Mouse (Mus musculus) naive thymus-derived CD4-positive, alpha-beta T cell, adult 2 months (primary cell): ENCODE results near the gene Hist1h4c.

Experiments
- DNase-seq: peaks from one replicate; pipeline ENCODE4 v3.0.0-alpha.2; 2011; ENCODE audit warnings: low read depth

The Hist1h4c gene

DNA sequence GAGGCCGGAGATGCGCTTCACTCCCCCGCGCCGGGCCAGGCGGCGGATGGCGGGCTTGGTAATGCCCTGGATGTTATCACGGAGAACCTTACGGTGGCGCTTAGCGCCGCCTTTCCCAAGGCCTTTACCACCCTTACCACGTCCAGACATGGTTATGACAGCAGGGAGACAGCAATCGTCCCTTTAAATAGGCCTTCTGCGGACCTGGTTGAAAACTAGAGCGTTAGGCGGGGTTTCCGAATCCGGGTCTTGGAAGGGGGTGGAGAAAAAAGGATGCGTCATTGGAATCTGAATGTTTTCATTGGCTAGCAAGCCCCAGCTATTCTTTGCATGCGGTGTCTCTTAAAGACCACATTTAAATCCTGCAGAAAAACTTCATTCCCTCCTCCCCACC is at the start of gene Hist1h4c:
Gene Hist1h4c (minus strand): TSS at position 155 of the 394 bp plus-strand sequence.
- DNase-seq, result peak; percentile 99

DNA sequence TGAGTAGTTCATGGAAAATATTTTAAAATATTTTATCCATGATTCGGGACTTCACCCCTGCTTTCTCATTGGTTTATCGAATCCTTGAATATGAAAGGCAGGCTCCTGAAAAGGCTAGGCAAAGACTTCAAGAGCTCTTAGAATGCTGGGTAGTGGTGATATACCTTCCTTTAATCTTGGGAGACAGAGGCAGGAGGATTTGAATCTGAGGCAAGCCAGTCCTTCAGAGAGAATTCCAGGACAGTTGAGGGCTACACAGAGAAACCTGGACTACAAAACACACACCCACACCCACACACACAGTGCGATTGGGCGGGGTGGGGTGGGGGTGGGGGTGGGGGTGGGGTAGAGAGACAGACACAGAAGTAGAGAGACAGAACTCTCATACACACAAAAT is 49.6 kb upstream of the Hist1h4c start:
- DNase-seq, result no peak

DNA sequence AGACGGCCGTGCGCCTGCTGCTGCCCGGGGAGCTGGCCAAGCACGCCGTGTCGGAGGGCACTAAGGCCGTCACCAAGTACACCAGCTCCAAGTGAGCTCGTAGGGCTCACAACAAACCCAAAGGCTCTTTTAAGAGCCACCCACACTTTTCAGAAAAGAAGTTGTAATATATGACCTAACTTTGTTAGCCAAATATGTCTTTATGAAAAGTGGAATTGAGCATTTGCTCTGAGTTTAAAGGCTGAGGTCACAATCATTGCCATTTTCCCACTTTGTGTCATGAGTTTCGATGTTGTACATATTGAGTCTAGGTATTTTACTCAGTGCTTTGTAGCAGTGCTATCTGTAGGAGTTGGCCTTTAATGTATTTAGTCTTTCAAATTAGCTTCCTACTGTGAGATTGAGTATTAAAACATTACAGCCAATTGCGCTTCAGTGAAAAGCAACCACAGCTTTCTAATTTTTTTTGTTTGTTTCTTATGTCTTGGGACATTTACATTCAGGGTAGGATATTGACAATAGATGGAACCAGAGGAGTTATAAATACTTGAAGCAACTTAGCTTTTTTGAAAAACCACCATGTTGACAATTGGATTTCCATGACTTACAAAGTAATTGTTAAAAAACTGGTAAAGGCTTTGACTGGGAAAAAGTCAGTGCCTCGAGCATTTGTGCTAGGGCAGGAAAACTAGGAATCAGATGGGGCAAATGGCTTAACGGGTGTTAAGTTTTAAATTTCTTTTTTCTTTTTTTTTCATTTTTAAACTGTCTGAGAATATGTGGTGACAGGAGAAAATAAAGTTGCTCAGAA is 49.0 kb upstream of the Hist1h4c start:
- peak; percentile 47 for DNase-seq

DNA sequence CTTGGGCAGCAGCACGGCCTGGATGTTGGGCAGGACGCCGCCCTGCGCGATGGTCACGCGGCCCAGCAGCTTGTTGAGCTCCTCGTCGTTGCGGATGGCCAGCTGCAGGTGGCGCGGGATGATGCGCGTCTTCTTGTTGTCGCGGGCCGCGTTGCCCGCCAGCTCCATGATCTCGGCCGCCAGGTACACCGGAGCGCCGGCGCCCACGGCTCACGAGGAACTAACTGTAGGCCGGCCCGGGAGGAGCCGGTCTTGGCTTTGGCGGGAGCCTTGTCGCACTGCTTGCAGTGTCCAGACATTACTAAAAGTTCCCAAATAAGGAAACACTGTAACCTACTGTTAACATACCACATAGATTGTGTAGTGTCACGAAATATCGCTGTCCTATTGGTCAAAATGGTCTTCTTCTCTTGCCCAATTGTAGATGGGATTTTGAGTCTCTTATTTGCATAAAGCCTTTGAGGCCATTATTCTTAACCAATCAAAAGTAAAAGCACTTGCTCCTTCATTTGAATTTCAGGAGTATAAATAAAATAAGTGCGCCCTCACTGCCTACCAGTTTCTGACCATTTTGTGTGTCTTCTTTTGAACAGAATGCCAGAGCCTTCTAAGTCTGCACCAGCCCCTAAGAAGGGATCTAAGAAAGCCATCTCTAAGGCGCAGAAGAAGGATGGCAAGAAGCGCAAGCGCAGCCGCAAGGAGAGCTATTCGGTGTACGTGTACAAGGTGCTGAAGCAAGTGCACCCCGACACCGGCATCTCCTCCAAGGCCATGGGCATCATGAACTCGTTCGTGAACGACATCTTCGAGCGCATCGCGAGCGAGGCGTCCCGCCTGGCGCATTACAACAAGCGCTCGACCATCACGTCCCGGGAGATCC is 48.2 kb upstream of the Hist1h4c start, which contains the start of gene Hist1h2bb:
Gene Hist1h2bb (plus strand): TSS at position 534 of the 880 bp plus-strand sequence.
- DNase-seq, result peak; percentile 91

DNA sequence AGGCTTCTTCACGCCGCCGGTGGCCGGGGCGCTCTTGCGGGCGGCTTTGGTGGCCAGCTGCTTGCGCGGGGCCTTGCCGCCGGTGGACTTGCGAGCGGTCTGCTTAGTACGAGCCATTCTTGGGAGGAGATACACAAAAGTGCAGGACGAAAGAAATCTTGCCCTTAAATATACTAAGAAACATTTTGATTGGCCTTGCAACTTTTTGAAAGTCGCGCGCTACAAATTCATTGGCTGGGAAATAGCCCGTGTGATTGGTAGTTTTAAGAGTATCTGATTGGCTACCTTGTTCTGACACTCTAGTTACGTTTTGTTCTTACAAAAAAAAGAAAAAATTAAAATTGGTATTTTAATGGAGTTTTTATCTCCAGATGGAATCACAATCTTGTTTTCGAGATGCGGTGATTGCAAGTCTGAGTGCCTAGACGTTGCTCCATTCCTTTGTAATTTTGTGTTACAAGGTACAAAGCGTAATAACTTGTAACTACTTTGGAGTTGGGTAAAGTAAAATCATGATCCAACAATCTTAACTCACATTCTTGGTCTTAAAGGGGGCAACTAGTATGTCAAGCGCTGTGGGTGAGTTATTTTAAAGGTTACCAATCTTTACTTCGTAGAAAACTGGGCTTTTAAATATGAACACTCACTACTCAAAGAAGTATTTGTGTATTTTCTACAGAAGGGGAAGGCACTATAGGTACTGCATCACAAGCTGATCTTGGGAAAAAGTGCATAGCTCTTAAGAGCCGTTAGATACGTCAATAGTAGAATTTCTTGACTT is 47.3 kb upstream of the Hist1h4c start, which contains the start of gene Hist1h3c:
Gene Hist1h3c (minus strand): TSS at position 222 of the 781 bp plus-strand sequence.
- DNase-seq, result peak; percentile 94

DNA sequence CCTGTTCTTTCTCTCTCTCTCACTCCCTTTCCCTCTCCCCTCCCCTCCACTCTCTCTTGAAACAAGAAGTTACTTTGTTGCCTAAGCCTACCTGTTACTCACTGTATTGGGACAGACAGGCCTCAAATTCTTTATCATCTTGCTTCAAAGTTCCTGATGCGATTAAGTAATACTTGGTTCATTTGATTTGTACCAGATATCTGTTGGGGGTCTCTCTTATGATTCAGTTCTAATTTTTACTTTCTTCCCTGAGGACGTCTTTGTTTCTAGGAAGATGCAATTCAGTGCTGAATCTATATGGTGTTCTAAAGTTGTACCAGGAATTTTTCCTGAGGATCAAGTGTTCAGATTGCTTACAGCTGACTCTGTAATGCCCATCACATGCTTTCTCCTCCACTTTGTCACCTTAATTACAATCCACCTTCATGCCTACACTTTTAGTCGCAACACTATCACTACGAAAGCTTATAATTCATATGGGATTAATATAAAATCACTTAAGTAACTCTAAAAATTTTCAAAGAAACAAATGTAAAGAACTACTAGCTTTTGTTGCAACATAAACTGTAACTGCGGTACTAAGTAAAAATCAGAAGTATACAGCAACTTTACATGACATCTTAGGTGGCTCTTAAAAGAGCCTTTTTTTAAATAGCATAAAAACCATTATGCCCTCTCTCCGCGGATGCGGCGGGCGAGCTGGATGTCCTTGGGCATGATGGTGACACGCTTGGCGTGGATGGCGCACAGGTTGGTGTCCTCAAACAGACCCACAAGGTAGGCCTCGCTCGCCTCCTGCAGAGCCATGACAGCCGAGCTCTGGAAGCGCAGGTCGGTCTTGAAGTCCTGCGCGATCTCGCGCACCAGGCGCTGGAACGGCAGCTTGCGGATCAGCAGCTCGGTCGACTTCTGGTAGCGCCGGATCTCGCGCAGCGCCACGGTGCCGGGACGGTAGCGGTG is 46.4 kb upstream of the Hist1h4c start:
- DNase-seq, result no peak

DNA sequence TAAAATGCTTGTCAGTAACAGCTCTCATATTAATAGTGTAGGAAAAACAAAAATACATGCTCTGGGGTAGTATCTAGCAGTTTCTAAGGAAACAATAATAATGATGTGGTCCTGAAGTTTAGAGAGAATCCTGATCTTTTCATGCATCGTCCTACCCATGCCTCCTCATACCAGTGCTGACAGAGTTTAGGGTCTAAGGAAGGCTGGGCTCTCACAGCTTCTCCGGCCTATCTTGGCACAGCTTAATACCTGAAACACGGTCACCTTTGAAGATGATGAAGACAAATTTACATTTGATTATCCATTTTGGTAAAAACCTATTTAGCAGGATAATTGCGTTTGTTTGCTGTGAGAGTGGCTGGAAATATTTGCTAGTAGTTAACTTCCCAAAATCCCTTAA is 45.7 kb upstream of the Hist1h4c start:
- no peak for DNase-seq

DNA sequence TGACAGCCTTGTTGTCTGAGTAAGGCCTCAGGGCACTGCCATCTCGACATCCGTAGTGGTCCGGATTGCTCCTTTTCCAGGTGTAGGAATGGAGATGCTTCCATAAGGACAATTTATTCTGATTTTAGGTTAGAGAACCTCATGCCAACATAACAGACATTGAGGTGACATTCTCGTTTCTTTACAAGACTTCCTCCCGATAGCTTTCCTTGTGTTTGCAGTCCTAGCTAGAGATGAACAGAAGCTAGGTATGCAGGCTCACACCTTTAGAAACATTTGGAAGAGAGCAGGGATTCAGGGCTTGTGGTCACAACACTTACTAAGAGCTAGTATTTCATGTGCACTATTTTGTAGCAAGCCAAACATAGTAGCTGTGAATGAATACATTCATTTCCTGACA is 45.0 kb upstream of the Hist1h4c start:
- DNase-seq, result no peak

DNA sequence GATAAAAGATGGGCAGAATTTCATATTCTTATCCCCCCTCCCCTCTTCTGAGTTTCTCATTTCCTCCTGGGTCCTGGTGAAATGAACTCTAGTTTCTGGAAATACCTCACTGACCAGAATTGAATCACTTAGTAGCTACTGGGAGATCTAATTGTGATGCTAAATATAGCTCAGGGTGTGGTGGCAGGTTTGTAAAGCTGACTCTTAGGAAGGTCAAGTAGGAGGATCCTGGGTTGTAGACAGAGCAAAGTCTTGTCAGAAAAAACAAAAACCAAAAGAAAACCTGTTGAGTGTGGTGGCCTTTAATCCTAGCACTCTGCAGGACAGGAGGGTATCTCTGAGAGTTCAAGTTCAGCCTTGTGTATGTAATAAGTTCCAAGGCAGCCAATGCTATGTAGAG is 43.8 kb upstream of the Hist1h4c start:
- DNase-seq, result no peak

DNA sequence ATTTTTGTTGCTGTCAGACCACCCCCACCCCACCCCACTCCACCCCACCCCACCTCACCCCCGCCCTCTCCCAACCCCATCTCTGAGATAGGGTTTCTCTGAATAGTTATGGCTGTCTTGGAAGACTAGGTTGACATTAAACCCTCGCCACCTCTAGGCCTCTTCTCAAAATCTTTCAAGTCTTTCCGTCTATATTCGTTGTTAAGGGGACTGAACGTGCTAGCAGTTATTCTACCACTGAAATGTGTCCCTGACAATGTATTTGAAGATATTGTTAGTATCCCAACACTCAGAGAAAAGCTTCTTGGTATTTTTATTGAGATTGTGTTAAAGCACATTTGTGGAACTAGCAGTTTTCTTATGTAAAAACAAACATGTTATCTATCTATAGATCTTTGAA is 42.7 kb upstream of the Hist1h4c start:
- DNase-seq, result no peak

DNA sequence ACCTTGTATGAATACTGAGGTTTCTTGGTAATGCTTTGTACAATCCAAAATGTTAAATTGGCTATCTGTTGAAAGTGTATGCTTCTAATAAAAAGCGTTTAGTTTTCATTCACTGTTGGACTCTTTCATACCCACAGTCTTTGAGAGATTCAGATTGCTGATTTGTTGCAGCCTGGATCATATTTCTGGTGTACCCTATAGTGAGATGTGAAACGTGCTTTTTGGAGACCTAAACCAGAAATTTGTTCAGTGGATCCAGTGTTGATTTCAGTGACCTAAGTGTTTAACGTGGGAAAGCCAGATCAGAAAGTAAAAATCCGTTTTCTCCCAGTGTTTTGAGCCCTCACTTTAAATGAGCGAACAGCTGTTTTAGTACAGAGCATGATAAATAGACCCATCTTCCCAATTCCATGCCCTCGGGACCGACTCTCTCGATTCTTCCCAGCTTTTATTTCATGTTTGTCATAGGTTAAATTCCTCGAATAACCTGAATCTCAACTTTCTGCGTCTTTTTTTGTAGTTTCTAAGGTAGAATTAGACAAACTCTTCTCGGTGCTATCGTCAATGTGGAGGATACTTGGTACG is 42.1 kb upstream of the Hist1h4c start:
- no peak for DNase-seq

DNA sequence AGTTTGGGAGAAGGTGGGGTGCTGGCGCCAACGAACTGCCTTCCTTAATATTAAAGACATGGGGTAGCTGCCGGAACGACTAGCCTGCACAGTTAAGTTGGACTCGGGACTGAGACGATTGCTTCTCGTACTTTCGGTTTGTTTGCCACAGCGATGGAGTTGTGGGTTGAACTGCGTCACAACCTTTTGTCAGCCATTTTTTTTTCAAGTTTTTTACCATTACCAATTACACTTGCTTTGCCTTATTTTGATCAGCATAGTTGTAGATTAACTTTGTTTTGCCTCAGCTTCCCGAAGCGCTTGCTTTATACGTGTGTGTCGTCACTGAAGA is 41.6 kb upstream of the Hist1h4c start:
- no peak for DNase-seq

DNA sequence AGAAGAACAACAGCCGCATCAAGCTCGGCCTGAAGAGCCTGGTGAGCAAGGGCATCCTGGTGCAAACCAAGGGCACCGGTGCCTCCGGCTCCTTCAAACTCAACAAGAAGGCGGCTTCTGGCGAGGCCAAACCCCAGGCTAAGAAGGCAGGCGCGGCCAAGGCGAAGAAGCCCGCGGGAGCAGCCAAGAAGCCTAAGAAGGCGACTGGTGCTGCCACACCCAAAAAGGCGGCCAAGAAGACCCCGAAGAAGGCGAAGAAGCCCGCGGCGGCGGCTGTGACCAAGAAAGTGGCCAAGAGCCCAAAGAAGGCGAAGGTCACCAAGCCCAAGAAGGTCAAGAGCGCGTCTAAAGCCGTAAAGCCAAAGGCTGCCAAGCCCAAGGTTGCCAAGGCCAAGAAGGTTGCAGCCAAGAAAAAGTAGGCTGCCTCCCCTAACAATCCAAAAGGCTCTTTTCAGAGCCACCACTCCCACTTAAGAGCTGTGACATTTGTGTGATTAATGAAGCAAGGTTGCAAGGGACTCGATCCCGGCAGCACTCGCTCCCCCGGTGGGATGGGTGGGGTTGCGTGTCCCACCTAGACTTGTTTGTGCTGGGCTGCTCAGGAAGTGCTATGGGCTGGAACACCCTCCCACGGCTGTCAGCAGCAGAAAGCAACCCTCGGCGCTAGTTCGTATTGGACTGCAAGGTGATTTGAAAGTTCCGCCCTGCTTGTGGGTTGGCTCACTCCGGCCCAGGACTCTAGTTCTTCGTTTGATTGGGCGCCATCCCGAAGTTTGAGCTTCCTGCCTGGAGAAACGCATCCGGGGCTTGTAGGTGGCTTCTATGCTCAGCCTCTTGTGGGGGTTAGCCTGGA is 41.0 kb upstream of the Hist1h4c start:
- peak; percentile 93 for DNase-seq

DNA sequence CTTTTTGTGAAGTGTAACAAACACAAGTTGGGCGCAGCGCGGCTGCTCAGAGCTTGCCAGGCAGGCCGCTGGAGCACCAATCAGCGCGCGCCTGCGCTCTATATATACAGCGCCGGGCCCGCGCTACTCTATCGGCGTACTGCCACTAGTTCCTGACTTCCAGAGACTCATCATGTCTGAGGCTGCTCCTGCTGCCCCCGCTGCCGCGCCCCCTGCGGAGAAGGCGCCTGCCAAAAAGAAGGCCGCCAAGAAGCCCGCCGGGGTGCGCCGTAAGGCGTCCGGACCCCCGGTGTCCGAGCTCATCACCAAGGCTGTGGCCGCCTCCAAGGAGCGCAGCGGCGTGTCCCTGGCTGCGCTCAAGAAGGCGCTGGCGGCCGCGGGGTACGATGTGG is 40.4 kb upstream of the Hist1h4c start, which contains the start of gene Hist1h1c:
Gene Hist1h1c (plus strand): TSS at position 132 of the 392 bp plus-strand sequence.
- peak; percentile 97 for DNase-seq

DNA sequence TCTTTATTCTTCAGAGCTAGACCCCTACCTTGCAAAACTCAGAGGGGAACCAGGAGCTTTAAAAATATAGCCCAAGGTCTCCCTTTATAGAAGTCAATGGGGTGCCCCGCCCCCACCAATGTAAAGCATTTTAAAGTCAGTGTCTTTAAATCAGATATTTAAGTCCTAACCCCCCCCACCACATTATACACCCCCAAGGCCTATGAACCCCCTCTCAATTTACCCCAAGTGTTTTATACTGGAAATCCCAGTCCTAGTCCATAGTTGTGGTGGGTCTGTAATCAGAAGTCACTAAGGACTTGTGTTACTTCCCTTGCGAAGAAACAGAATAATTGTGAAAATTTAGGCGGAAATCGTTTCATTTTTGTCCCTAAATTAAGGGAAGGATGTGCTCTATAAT is 39.8 kb upstream of the Hist1h4c start:
- no peak for DNase-seq

DNA sequence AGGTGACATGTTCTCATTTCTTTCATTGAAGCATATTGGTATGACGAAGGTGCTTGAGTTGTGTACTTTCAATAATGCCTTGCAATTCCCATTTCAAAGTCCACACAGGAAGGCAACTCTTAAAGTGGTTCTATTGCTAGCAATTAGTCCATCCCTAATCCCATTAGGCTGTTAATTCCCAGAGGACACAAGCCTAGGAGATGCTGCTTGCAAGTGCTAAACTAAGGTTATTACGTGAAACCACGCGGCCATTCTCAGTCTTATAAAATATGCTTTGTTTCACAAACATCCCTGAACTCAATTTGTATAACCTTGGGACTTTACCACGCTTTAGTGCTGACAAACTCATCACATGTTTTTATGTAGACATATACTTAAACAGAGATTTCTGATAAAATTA is 38.8 kb upstream of the Hist1h4c start:
- DNase-seq, result no peak

DNA sequence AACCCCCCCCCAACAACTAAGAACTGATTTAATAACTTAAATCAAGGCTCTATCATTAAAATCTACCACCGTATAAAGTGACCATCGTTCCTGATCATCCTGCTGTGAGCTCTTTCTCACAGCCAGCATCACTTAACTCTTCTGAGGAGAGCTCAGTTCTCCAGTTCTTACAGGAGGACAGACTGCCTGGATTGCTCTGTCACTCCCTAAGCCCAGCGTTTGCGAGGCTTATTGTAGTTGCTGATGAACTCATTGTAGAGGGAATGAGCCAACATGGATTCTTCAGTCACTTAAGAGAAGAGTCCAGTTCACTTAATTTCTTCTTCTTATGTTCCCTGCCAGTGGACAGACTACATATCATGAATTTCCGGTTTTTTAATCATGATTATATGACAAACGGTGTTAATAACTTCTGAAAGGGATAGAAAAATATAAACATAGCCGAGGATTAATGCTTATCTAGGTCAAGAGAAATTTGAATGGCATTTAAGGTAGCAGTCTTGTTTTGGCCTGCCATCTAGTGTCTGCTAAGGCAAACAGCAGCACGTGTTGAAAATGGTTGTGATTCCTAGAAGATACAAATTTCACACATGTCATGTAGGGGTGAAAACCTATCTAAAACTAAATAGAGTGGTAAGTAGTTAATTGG is 34.0 kb upstream of the Hist1h4c start:
- DNase-seq, result peak; percentile 78

DNA sequence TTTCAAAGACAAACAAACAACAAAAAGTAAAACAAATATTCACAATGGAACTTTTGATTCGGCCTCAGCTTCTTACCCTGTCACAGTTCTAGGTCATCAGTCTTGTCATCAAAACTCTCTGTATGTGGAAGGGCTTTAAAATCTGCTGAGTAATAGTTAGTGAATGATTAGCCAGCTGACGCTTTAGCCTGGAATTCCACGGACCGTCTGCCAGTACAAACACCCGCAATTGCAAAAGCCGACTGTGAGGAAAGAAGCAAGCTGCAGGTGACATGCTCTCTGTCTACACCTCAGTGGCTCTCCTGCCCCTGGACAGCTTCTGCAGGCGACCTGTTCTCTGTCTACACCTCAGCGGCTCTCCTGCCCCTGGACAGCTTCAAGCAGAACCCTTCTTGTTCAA is 32.2 kb upstream of the Hist1h4c start:
- DNase-seq, result no peak

DNA sequence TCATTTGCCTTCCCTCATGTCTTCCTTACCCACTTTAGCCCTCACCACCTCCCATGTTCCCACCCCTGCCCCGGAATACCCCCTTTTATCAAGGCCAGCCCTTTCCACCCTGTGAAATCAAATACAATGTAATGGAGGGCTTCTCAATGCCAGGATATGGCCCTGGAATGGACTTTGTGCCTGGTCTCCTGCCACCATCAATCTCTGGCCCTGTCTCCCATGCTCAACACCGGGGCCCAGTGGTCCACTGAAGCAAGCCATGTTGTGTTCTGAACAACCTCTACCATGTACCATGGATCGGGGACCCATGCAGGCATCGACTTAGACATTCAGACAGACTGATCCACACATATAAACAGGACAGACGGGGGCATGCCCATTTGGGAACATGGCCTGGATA is 31.5 kb upstream of the Hist1h4c start:
- no peak for DNase-seq
